Mouse (Mus musculus): ENCODE measurements around the gene Bend3.

- no peak for TF ChIP-seq CTCF (IDR thresholded peaks at IDR 0.05; ENCODE audit: control insufficient read depth, insufficient read depth, low read length)
- TF ChIP-seq POLR2A (IDR thresholded peaks at IDR 0.05; ENCODE audit: borderline replicate concordance, control insufficient read depth, low read depth, low read length), result no peak
Measured at GRCm38 (mm10) chr10:43481179-43481578, 2.5 kb downstream of the Bend3 start.
